Mouse (Mus musculus) lung, embryonic 16.5 days (tissue): ENCODE measurements at regions not wholly inside any gene's neighbourhood (a gene's known extent, or its start where the extent isn't known, plus 50 kb on each side); places are given as distances from the start of the nearest gene placed in this dataset.

Experiments used
- ATAC-seq: fragments of 200-750 bp; cut with Nextera tagmentation; 2 replicates; pipeline ENCODE4 v1.8.0; 2017; ENCODE audit warnings: low read depth, mild to moderate bottlenecking, moderate library complexity
- H3K27ac ChIP-seq: fragments of 300-500 bp; sonication (generic); 2 replicates; pipeline ENCODE4 v1.5.1; 2014; ENCODE audit warnings: mild to moderate bottlenecking, control low read depth, low read length
- H3K27me3 ChIP-seq: fragments of 300-500 bp; sonication (generic); 2 replicates; pipeline ENCODE4 v1.6.1; 2014; ENCODE audit warnings: low read depth, low read length, mixed read lengths; ENCODE audit not compliant: control insufficient read depth, insufficient read depth
- H3K36me3 ChIP-seq: fragments of 300-500 bp; sonication (generic); 2 replicates; pipeline ENCODE4 v1.6.1; 2014; ENCODE audit warnings: low read length; ENCODE audit not compliant: control insufficient read depth, insufficient read depth
- H3K4me1 ChIP-seq: fragments of 300-500 bp; sonication (generic); replicated peaks from 2 replicates; pipeline ENCODE4 v1.6.1; 2014; ENCODE audit warnings: low read length, mixed read lengths; ENCODE audit not compliant: control insufficient read depth, insufficient read depth
- H3K4me2 ChIP-seq: fragments of 300-500 bp; sonication (generic); 2 replicates; pipeline ENCODE4 v1.6.1; 2014; ENCODE audit warnings: low read depth, low read length, control low read depth
- H3K4me3 ChIP-seq: fragments of 300-500 bp; sonication (generic); 2 replicates; pipeline ENCODE4 v1.5.1; 2014; ENCODE audit warnings: mild to moderate bottlenecking, low read length, control low read depth
- H3K9ac ChIP-seq: fragments of 300-500 bp; sonication (generic); 2 replicates; pipeline ENCODE4 v1.6.1; 2014; ENCODE audit warnings: low read length, control low read depth
- H3K9me3 ChIP-seq: fragments of 300-500 bp; sonication (generic); 2 replicates; pipeline ENCODE4 v1.6.1; 2016; ENCODE audit warnings: low read length; ENCODE audit not compliant: control insufficient read depth
- WGBS: fragments of 180-500 bp; shearing (Covaris S2); extraction: QIAGEN DNeasy Blood & Tissue Kit; methylation state at CpG from one replicate; pipeline ENCODE4 v1.1.7; 2014; 5-methylcytosine and 5-hydroxymethylcytosine counted together

DNA sequence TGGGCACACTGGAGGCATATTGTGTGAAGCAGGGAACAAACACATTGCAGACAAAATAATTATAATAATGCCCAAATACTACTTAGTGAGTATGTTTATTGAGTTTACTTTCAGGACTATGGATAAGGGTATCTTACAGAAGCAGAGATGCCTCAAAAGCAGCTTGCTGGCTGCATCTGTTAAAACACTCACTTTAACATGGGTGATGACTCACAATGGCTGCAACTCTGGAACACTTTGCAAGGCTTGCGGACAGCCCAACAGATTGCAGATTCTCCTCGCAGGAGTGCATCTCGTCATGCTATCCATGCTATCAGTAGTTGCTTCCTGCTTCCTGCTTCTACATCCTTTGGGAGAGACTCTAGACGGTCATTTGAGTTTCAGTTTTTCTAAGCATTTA, 373.2 kb upstream of the Arpp21 start:
- H3K27ac ChIP-seq = no peak overlapping the region
- no peaks in the 10 kb centered on the region for H3K9me3 ChIP-seq
- no peaks in the 10 kb centered on the region for H3K27me3 ChIP-seq
- no peak overlapping the region for H3K4me2 ChIP-seq
- no peak for ATAC-seq
- no peak overlapping the region for H3K9ac ChIP-seq
- no peak overlapping the region for H3K4me3 ChIP-seq
- WGBS = 74% methylated on average over 4 of the region's 4 CpGs
- H3K4me1 ChIP-seq = no peaks in the 10 kb centered on the region
- H3K36me3 ChIP-seq = no peaks in the 10 kb centered on the region

GRCm38 (mm10) chr9:112607221-112607620, 371.5 kb upstream of the Arpp21 start:
- Histone ChIP-seq H3K27me3 (no peaks in the 10 kb centered on the region), H3K27ac (no peak overlapping the region), H3K4me3 (no peak overlapping the region), H3K36me3 (no peaks in the 10 kb centered on the region), H3K4me2 (no peak overlapping the region), H3K9ac (no peak overlapping the region), H3K4me1 (no peaks in the 10 kb centered on the region), H3K9me3 (no peaks in the 10 kb centered on the region)
- no peak for ATAC-seq
- WGBS = 77% methylated on average over 3 of the region's 3 CpGs

GRCm38 (mm10) chr9:112595731-112596130, 360.0 kb upstream of the Arpp21 start:
- H3K9ac ChIP-seq = no peak overlapping the region
- no peaks in the 10 kb centered on the region for H3K9me3 ChIP-seq
- no peak overlapping the region for H3K4me3 ChIP-seq
- no peaks in the 10 kb centered on the region for H3K27me3 ChIP-seq
- H3K36me3 ChIP-seq = no peaks in the 10 kb centered on the region
- H3K4me2 ChIP-seq = no peak overlapping the region
- H3K27ac ChIP-seq = no peak overlapping the region
- no peak for ATAC-seq
- H3K4me1 ChIP-seq = no peaks in the 10 kb centered on the region

GRCm38 (mm10) chr9:112590241-112590640, 354.5 kb upstream of the Arpp21 start:
- Histone ChIP-seq H3K27me3 (no peaks in the 10 kb centered on the region), H3K36me3 (no peaks in the 10 kb centered on the region), H3K4me3 (no peak overlapping the region), H3K27ac (no peak overlapping the region), H3K4me1 (no peaks in the 10 kb centered on the region), H3K9me3 (no peaks in the 10 kb centered on the region), H3K4me2 (no peak overlapping the region), H3K9ac (no peak overlapping the region)
- ATAC-seq = no peak
- WGBS = 72% methylated on average over 3 of the region's 3 CpGs

GRCm38 (mm10) chr9:112573316-112573715, 337.6 kb upstream of the Arpp21 start:
- WGBS = 63% methylated on average over 3 of the region's 3 CpGs
- Histone ChIP-seq H3K9ac (no peak overlapping the region), H3K27me3 (no peaks in the 10 kb centered on the region), H3K4me1 (no peaks in the 10 kb centered on the region), H3K27ac (no peak overlapping the region), H3K9me3 (no peaks in the 10 kb centered on the region), H3K36me3 (no peaks in the 10 kb centered on the region), H3K4me2 (no peak overlapping the region), H3K4me3 (no peak overlapping the region)
- no peak for ATAC-seq

DNA sequence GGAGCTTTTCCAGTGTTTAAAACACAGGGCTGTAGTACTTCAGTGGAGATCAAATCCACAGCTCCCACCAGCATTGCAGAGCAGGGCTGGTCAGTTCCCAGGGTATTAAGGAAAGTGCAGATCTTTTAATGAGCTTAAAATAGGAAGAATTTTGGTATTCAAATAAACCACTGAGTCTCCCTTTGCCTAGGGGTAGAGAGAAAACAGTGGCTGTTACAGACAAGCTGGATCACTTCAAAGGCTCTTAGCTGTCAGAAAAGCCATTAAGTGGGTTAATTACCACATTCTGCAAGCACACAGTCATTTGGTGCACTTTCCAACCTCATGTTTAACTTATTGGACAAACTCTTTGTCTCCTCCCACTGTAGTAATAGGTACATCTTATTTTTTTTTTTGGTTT, 325.6 kb upstream of the Arpp21 start:
- Histone ChIP-seq H3K9me3 (no peaks in the 10 kb centered on the region), H3K4me2 (no peak overlapping the region), H3K4me1 (no peaks in the 10 kb centered on the region), H3K27me3 (no peaks in the 10 kb centered on the region), H3K36me3 (no peaks in the 10 kb centered on the region), H3K9ac (no peak overlapping the region), H3K4me3 (no peak overlapping the region), H3K27ac (no peak overlapping the region)
- no peak for ATAC-seq

GRCm38 (mm10) chr9:112560226-112560625, 324.5 kb upstream of the Arpp21 start:
- Histone ChIP-seq H3K27me3 (no peaks in the 10 kb centered on the region), H3K4me1 (no peaks in the 10 kb centered on the region), H3K27ac (no peak overlapping the region), H3K4me3 (no peak overlapping the region), H3K4me2 (no peak overlapping the region), H3K9ac (no peak overlapping the region), H3K36me3 (no peaks in the 10 kb centered on the region), H3K9me3 (no peaks in the 10 kb centered on the region)
- no peak for ATAC-seq
- WGBS = 76% methylated on average over 4 of the region's 4 CpGs

DNA sequence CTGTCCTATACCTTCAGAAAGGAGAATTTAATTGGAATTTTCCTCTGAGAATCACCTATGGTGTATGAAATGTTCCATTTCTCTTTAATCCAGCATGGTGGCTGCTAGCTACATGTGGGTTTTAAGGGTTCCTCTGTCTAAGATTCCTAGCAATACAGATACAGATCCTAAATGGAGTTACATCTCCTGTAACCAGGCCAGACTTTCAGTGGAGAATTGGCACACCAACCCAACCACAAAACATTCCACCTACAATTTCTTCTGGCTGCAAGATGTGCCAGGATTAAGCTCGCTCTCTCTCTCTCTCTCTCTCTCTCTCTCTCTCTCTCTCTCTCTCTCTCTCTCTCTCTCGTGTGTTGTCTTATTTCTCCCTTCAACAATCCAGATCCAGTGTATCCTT, 302.2 kb upstream of the Arpp21 start:
- H3K27ac ChIP-seq = no peak overlapping the region
- no peak overlapping the region for H3K9ac ChIP-seq
- H3K27me3 ChIP-seq = no peaks in the 10 kb centered on the region
- H3K36me3 ChIP-seq = no peaks in the 10 kb centered on the region
- WGBS = 38% methylated on average over 2 of the region's 2 CpGs
- no peaks in the 10 kb centered on the region for H3K9me3 ChIP-seq
- no peak overlapping the region for H3K4me2 ChIP-seq
- no peak overlapping the region for H3K4me3 ChIP-seq
- ATAC-seq = no peak
- no peaks in the 10 kb centered on the region for H3K4me1 ChIP-seq

DNA sequence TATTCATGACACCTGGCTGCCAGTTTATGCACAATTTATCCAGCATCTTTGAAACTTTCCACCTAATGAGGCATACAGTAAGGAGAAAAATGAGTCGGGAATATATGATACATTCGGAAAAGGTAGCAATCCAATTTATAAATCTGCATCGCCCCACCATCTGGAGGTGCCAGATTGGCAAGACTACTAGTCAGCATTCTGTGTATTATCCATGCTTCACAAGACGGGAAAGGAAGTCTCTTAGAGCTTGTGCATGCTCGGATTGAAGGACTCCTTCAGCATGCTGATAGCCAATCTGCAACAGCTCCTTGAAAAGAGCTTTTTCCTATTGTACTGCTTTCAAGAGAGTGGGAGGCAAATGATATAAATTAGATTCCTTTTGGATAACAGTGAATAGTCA, 289.6 kb upstream of the Arpp21 start:
- Histone ChIP-seq H3K9ac (no peak overlapping the region), H3K27me3 (no peaks in the 10 kb centered on the region), H3K9me3 (no peaks in the 10 kb centered on the region), H3K36me3 (no peaks in the 10 kb centered on the region), H3K4me1 (no peaks in the 10 kb centered on the region), H3K4me3 (no peak overlapping the region), H3K27ac (no peak overlapping the region), H3K4me2 (no peak overlapping the region)
- no peak for ATAC-seq
- 74% methylated on average over 5 of the region's 5 CpGs for WGBS

DNA sequence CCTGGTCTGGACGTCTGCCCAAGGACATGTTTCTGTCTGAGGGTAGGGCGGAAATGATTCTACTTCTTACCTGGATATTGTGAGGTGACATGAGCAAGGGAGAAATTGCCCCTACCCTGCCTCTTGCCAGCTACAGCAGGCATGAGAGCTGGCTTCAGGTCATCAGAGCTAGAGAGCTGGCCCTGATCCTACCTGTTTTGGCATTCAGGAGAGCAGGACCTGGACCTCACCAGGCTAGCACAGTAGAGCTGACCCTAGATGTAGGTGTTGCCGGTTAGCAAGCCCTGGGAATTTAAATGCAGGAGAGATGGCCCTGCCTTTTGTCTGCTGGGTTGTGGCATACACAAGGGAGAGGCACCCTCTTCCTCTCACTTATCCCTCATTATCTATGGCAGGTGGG, 287.5 kb upstream of the Arpp21 start:
- H3K36me3 ChIP-seq = no peaks in the 10 kb centered on the region
- H3K9me3 ChIP-seq = no peaks in the 10 kb centered on the region
- 64% methylated on average over 3 of the region's 3 CpGs for WGBS
- no peak overlapping the region for H3K27ac ChIP-seq
- no peak for ATAC-seq
- no peak overlapping the region for H3K4me2 ChIP-seq
- H3K4me3 ChIP-seq = no peak overlapping the region
- no peaks in the 10 kb centered on the region for H3K4me1 ChIP-seq
- H3K9ac ChIP-seq = no peak overlapping the region
- no peaks in the 10 kb centered on the region for H3K27me3 ChIP-seq
